Mouse (Mus musculus): ENCODE results near the gene Agmat. TPM values are rescaled to one million over a fixed set of nuclear protein-coding genes. Genes with fewer than 3 reads are reported as not detected.
"Not testable (repeated sequence)": the region's sequence is repeated elsewhere in the genome, so short reads cannot be mapped to it uniquely, and the experiment has no call there.

Agmat gene
- polyA plus RNA-seq, 1 experiment from 2014 or later: not detected

- H3K9me3 ChIP-seq: no peaks in the 10 kb centered on the region
- no peak overlapping the region for H3K9ac ChIP-seq
- H3K4me3 ChIP-seq (replicated peaks): no peak overlapping the region
- ATAC-seq (ENCODE audit: low FRiP score): no peak
- H3K4me2 ChIP-seq: no peak overlapping the region
- 94% methylated on average over 3 of the region's 3 CpGs for WGBS
- H3K4me1 ChIP-seq: no peaks in the 10 kb centered on the region; the same call in 1 of the 2 replicates
- H3K27ac ChIP-seq: no peak overlapping the region
- peaks cover 87% of the 10 kb centered on the region for H3K36me3 ChIP-seq (replicated peaks)
- no peaks in the 10 kb centered on the region for H3K27me3 ChIP-seq
Observed at GRCm38 (mm10) chr4:141765008-141765407, 18.5 kb downstream of the Agmat start.

- Histone ChIP-seq H3K27ac (peak overlapping the region; percentile 70), H3K36me3 (replicated peaks) (peaks cover 94% of the 10 kb centered on the region), H3K9me3 (no peaks in the 10 kb centered on the region), H3K4me1 (no peaks in the 10 kb centered on the region; the same call in 1 of the 2 replicates), H3K27me3 (no peaks in the 10 kb centered on the region), H3K9ac (no peak overlapping the region), H3K4me3 (replicated peaks) (no peak overlapping the region), H3K4me2 (no peak overlapping the region)
- no peak for ATAC-seq (ENCODE audit: low FRiP score)
- 93% methylated on average over 8 of the region's 8 CpGs for WGBS
Observed at GRCm38 (mm10) chr4:141766316-141766667, 19.8 kb downstream of the Agmat start.

GRCm38 (mm10) chr4:141766668-141767352 lies 20.3 kb downstream of the Agmat start:
- Histone ChIP-seq H3K9ac (no peak overlapping the region), H3K4me1 (no peaks in the 10 kb centered on the region; the same call in 1 of the 2 replicates), H3K4me2 (no peak overlapping the region), H3K4me3 (replicated peaks) (no peak overlapping the region), H3K27ac (peak overlapping the region; percentile 70), H3K27me3 (no peaks in the 10 kb centered on the region), H3K36me3 (replicated peaks) (peaks cover 94% of the 10 kb centered on the region), H3K9me3 (no peaks in the 10 kb centered on the region)
- WGBS: 80% methylated on average over 19 of the region's 19 CpGs
- ATAC-seq (ENCODE audit: low FRiP score): no peak

GRCm38 (mm10) chr4:141767353-141768036 lies 21.0 kb downstream of the Agmat start:
- Histone ChIP-seq H3K36me3 (replicated peaks) (peaks cover 93% of the 10 kb centered on the region), H3K27ac (peak overlapping the region; percentile 70; the same call in 1 of the 2 replicates)

GRCm38 (mm10) chr4:141769501-141770160 lies 23.2 kb downstream of the Agmat start:
- Histone ChIP-seq H3K27me3 (no peaks in the 10 kb centered on the region), H3K9me3 (no peaks in the 10 kb centered on the region), H3K4me1 (no peaks in the 10 kb centered on the region; the same call in 1 of the 2 replicates), H3K36me3 (replicated peaks) (peaks cover 93% of the 10 kb centered on the region), H3K9ac (no peak overlapping the region), H3K4me3 (replicated peaks) (no peak overlapping the region), H3K27ac (no peak overlapping the region), H3K4me2 (no peak overlapping the region)
- WGBS: 87% methylated on average over 8 of the region's 8 CpGs
- ATAC-seq (ENCODE audit: low FRiP score): no peak

More at GRCm38 (mm10) chr4:141767353-141768036, 21.0 kb downstream of the Agmat start:
- no peak for ATAC-seq (ENCODE audit: low FRiP score)
- no peaks in the 10 kb centered on the region for H3K9me3 ChIP-seq
- H3K4me2 ChIP-seq: no peak overlapping the region
- no peak overlapping the region for H3K9ac ChIP-seq
- H3K27me3 ChIP-seq: no peaks in the 10 kb centered on the region
- H3K4me3 ChIP-seq (replicated peaks): no peak overlapping the region
- no peaks in the 10 kb centered on the region; the same call in 1 of the 2 replicates for H3K4me1 ChIP-seq
- 80% methylated on average over 19 of the region's 19 CpGs for WGBS

GRCm38 (mm10) chr4:141771823-141772222 lies 25.4 kb downstream of the Agmat start:
- 94% methylated on average over 8 of the region's 8 CpGs for WGBS
- no peak overlapping the region for H3K9ac ChIP-seq
- H3K36me3 ChIP-seq (replicated peaks): peaks cover 95% of the 10 kb centered on the region
- no peaks in the 10 kb centered on the region; the same call in 1 of the 2 replicates for H3K4me1 ChIP-seq
- H3K27me3 ChIP-seq: no peaks in the 10 kb centered on the region
- H3K4me2 ChIP-seq: no peak overlapping the region
- H3K9me3 ChIP-seq: no peaks in the 10 kb centered on the region
- no peak for ATAC-seq (ENCODE audit: low FRiP score)
- H3K27ac ChIP-seq: no peak overlapping the region
- no peak overlapping the region for H3K4me3 ChIP-seq (replicated peaks)

- not testable (repeated sequence) for H3K27me3 ChIP-seq; ATAC-seq (ENCODE audit: low FRiP score); H3K27ac ChIP-seq; H3K4me2 ChIP-seq; H3K4me1 ChIP-seq; H3K9me3 ChIP-seq; H3K4me3 ChIP-seq (replicated peaks); H3K9ac ChIP-seq
- H3K36me3 ChIP-seq (replicated peaks): peaks cover 93% of the 10 kb centered on the region
- 88% methylated on average over 4 of the region's 4 CpGs for WGBS
Observed at GRCm38 (mm10) chr4:141773019-141773418, 26.5 kb downstream of the Agmat start.

- Histone ChIP-seq H3K9ac (no peak overlapping the region), H3K4me3 (replicated peaks) (no peak overlapping the region), H3K27ac (no peak overlapping the region), H3K9me3 (no peaks in the 10 kb centered on the region), H3K27me3 (no peaks in the 10 kb centered on the region), H3K4me2 (no peak overlapping the region), H3K36me3 (replicated peaks) (peaks cover 92% of the 10 kb centered on the region), H3K4me1 (no peaks in the 10 kb centered on the region)
- ATAC-seq (ENCODE audit: low FRiP score): no peak
- 92% methylated on average over 8 of the region's 8 CpGs for whole genome bisulfite sequencing
Observed at GRCm38 (mm10) chr4:141779828-141780227, 33.4 kb downstream of the Agmat start.

GRCm38 (mm10) chr4:141781201-141781985 lies 34.9 kb downstream of the Agmat start:
- Histone ChIP-seq H3K4me3 (replicated peaks) (no peak overlapping the region), H3K9ac (no peak overlapping the region), H3K36me3 (replicated peaks) (peaks cover 88% of the 10 kb centered on the region), H3K27ac (no peak overlapping the region), H3K27me3 (no peaks in the 10 kb centered on the region), H3K4me2 (no peak overlapping the region), H3K4me1 (no peaks in the 10 kb centered on the region), H3K9me3 (no peaks in the 10 kb centered on the region)
- no peak for ATAC-seq (ENCODE audit: low FRiP score)
- 96% methylated on average over 8 of the region's 8 CpGs for WGBS

- H3K4me1 ChIP-seq: peaks cover 3% of the 10 kb centered on the region
- no peaks in the 10 kb centered on the region for H3K9me3 ChIP-seq
- whole genome bisulfite sequencing: 87% methylated on average over 5 of the region's 5 CpGs
- no peaks in the 10 kb centered on the region for H3K27me3 ChIP-seq
- no peak overlapping the region for H3K27ac ChIP-seq
- no peak for ATAC-seq (ENCODE audit: low FRiP score)
- H3K4me3 ChIP-seq (replicated peaks): no peak overlapping the region
- H3K4me2 ChIP-seq: no peak overlapping the region
- peaks cover 66% of the 10 kb centered on the region for H3K36me3 ChIP-seq (replicated peaks)
- H3K9ac ChIP-seq: no peak overlapping the region
Observed at GRCm38 (mm10) chr4:141784835-141785234, 38.4 kb downstream of the Agmat start.

- Histone ChIP-seq H3K4me1 (peaks cover 8% of the 10 kb centered on the region), H3K9ac (no peak overlapping the region), H3K27me3 (no peaks in the 10 kb centered on the region), H3K36me3 (replicated peaks) (peaks cover 53% of the 10 kb centered on the region), H3K4me3 (replicated peaks) (no peak overlapping the region), H3K9me3 (no peaks in the 10 kb centered on the region), H3K4me2 (no peak overlapping the region), H3K27ac (no peak overlapping the region)
- 95% methylated on average over 13 of the region's 13 CpGs for WGBS
- ATAC-seq (ENCODE audit: low FRiP score): no peak
Observed at GRCm38 (mm10) chr4:141786141-141786540, 39.7 kb downstream of the Agmat start.

- Histone ChIP-seq H3K9me3 (no peaks in the 10 kb centered on the region), H3K4me3 (replicated peaks) (no peak overlapping the region), H3K9ac (no peak overlapping the region), H3K36me3 (replicated peaks) (peaks cover 44% of the 10 kb centered on the region), H3K27me3 (no peaks in the 10 kb centered on the region), H3K4me1 (peaks cover 9% of the 10 kb centered on the region), H3K4me2 (no peak overlapping the region), H3K27ac (no peak overlapping the region)
- ATAC-seq (ENCODE audit: low FRiP score): no peak
- 82% methylated on average over 6 of the region's 6 CpGs for WGBS
Observed at GRCm38 (mm10) chr4:141787046-141787445, 40.6 kb downstream of the Agmat start.
